Mouse (Mus musculus): ENCODE results near the gene Fyb2. TPM values are rescaled to one million over a fixed set of nuclear protein-coding genes. Genes with fewer than 3 reads are reported as not detected.

Gene Fyb2
- total RNA-seq (2021) = under 1 TPM in 1 of 2 experiments, not detected in 1; 0.10 TPM

DNA sequence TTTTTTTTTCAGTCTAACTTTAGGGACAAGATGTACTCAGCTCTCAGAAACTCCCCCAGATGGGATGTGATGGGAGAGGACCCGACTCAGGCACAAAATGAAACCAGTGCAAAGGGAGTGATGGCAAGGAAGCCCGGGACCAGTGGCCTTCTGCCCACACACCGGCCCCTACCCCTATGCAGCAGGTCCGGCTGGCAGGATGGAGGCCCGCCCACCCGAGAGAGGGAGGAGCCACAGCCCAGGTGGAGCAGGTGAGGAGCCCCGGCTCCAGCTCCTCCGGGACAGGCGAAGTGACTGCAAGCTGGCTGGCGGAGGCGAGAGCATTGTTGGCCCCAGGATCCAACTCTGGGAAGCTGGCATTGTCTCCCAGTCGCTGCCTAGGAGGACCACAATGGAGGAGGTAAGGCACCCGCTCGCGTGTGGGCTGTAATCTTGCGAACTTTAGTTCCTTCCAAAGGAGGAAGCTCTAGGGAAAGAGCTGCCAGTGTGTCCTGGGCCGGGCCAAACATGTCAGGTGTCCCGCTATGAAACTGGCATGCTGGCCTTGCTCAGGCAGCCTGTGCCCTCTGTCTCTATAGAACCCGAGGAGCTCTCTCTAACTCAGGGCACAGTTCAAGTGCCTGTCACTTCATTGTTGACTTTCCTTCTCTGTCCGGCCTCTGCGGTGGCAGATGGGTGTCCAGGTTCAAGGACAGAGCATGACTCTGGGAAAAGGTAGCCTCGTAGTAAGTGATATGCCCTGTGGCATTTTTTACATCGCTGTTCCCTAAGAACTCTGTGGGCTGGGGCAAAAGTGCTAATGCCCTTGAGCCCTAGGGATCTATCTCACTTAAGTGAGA is at the start of gene Fyb2:
Gene Fyb2 (plus strand): TSS at position 166 of the 839 bp plus-strand sequence.
- no peak for DNase-seq
- intact Hi-C loops (cut with DNase I) = loop anchor here (5.0 kb wide), 1 partner anchor 89 kb away; no protein-coding TSS in a partner anchor

DNA sequence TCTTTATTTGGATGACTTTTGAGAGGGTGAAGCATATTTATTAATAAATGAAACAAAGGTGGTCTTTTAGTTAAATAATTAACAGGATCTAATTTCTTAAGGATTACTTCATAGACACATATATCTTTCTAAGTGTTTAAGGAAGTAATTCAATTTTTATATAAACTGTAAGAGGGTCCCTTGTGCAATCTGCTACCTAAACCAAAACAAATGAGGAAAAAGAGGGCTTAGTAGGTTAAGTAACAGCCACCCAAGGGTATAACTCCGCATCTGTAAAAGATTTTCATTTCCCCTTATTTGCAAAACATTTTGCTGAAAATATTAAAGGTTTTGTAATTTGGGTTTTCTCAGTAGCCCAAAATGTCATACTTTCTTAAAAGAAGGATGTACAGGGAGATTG is 48.9 kb upstream of the Fyb2 start:
- no peak for DNase-seq
- intact Hi-C loops (cut with DNase I) = no loop called here

DNA sequence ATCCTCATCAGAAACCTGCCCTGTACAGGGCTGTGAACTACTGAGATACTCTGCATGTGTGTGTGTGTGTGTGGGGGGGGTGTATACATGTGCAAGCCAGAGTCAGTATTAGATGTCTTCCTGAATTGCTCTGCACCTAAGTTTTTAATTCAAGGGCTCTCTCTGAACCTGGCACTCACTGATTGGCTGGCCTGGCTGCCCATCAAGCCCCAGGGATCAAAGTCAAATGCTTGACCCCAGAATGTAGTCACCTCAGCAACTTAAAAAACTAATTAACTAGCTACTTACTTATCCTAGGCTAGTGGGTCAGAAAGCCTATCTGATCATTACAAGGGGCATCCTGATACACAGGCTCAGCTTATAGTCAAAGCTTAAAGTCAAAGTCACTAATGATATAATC is 43.7 kb upstream of the Fyb2 start:
- intact Hi-C loops (cut with DNase I) = no loop called here
- DNase-seq = no peak

DNA sequence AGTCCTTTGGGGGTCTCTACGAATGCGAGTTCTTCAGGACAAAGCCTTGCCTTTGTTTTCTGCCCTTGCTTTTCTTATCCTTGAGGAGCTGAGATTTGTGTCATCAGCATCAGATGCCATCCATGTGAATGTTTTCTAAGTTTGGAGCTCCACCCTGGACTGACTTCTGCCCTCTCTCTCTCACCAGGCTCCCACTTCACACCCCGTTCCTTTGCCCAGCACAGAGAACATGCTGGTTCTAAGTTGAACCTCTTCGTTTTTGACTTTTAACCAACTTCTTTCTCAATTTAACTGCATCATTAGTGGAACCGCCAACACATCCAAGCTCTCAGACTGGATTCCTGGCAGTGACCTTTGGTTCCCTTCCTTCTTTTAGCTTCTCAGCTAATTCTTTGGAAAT is 43.1 kb upstream of the Fyb2 start:
- no peak for DNase-seq
- intact Hi-C loops (cut with DNase I) = no loop called here

DNA sequence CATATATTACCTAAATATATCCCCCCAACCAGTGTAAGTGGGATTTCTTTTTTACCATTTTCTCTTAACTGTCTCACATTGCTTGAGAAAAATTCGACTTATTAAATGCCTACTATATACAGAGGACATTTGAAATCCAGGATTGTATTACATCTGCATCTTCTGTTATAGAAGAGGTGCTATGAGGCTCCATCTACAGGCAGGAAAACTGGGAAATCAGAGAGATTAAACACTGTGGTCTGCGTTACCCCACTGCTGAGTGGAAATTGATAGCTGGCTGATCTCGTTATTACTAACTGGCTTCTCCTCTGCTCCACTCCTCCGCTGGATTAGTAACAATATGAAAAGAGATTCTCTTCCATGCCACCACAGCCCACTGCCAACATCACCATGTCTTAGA is 37.4 kb upstream of the Fyb2 start:
- intact Hi-C loops (cut with DNase I) = no loop called here
- no peak for DNase-seq

DNA sequence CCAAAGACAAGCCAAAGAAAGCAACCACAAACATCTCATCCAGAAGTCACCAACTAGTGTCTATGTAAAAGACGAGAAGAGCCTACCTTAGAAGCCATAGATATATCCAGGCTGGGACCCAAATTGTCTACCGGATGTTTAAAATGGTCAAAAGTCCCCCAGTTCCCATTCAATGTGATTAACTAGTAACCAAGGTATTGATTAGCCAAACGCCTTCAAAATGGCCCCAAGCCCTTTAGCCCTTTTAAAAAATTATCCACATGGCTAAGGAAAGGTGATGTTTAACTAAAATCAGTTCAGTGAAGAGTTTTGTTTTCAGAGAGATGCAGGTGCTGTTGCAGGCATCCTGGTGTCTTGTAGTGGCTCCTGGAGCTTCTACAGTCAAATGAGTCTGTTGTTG is 36.9 kb upstream of the Fyb2 start, which contains the start of gene C8a:
Gene C8a (minus strand): TSS at position 76 of the 400 bp plus-strand sequence.
- no peak for DNase-seq
- intact Hi-C loops (cut with DNase I) = no loop called here

DNA sequence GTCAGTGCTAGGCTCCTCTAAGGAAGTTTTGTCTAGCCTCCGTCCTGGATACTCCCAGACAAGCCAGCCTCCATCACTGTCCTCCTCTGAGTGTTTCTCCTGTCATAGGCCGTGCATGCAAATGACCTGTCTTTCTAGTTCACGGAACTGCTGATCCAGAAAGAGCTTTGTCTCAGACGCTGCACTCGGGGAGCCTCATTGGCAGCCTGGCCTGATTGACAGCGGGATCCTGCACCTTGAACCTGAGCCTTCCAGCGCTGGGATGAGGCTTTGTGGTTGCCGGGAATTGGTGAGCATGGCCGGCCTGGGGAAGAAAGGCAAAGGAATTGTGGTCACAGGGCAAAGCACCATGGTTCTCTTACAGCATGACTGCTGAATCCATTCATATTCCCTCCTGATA is 25.8 kb upstream of the Fyb2 start:
- intact Hi-C loops (cut with DNase I) = no loop called here
- no peak for DNase-seq

DNA sequence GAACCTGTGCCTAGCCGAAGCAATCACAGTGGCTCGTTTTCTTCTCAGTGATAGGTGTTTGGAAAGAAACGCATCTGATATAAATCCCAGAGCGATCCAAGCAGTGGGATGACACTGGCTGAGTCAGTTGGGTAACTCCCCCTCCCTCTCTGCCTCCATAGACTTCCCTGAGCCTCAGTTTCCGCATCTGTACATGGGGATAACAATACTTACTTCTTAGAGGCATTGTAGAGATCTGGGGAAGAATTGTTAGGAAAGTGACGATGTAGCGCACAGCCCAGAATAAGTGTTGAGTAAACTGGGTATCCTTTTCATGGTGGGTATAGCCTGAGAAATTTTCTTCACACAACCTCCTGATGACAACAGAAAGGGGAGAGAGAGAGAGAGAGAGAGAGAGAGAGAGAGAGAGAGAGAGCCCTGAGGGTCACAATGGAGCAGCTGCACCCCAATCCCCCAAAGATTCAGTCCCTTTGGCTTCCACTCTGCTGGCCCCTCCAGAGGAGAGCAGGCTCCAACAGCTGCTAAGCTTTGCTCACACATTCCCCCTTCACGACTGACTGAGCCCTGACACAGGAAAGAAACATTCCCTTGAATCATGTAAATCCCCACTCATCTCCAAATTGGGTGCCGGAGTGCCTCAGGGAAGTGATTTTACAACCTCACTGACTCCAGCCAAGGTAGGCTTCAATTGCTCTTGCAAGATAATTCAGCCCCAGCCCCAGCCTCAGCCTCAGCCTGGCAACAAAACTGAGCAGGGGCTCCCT is 24.6 kb upstream of the Fyb2 start:
- no peak for DNase-seq
- intact Hi-C loops (cut with DNase I) = no loop called here

DNA sequence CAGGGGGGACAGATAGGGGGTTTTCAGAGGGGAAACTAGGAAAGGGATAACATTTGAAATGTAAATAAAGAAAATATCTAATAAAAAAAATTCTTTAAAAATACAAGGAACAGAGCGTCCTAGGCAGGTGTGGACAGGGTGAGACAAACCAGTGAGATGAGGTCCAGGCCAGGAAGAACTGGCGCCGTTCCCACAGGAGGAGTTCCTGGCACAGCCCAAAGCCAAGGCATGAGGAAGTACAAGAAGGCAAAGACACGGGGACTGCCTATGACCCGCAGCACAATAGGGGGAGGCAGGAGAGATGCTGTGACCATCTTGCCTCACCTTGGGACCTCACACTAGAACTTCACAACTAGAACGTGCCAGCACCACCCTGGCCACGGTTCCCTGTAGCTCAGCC is 21.5 kb upstream of the Fyb2 start:
- intact Hi-C loops (cut with DNase I) = loop anchor here (5.0 to 10.0 kb wide), 2 partner anchors 687 to 1034 kb away; no protein-coding TSS in a partner anchor
- DNase-seq = peak; percentile 47 to 49

DNA sequence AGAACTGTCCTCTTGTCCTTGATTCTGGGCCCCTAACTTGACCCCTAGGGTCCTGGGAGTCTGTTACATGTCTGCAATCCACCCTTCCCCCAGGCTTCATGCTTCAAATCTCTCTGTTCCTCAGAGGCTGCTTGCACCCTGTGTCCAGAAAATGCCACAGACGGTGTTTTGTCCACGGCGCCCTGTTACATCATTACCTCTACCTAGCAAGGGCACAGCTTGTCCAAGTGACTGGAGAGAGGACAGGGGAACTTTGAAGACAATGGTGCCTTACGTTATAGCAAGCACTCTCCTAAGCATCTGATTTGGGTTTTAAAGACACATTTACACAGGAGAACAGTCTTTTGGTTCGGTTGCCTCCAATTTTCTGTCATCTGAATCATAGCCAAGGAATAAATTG is 19.7 kb upstream of the Fyb2 start:
- DNase-seq = no peak
- intact Hi-C loops (cut with DNase I) = loop anchor here (5.0 to 10.0 kb wide), 2 partner anchors 689 to 1036 kb away; no protein-coding TSS in a partner anchor

DNA sequence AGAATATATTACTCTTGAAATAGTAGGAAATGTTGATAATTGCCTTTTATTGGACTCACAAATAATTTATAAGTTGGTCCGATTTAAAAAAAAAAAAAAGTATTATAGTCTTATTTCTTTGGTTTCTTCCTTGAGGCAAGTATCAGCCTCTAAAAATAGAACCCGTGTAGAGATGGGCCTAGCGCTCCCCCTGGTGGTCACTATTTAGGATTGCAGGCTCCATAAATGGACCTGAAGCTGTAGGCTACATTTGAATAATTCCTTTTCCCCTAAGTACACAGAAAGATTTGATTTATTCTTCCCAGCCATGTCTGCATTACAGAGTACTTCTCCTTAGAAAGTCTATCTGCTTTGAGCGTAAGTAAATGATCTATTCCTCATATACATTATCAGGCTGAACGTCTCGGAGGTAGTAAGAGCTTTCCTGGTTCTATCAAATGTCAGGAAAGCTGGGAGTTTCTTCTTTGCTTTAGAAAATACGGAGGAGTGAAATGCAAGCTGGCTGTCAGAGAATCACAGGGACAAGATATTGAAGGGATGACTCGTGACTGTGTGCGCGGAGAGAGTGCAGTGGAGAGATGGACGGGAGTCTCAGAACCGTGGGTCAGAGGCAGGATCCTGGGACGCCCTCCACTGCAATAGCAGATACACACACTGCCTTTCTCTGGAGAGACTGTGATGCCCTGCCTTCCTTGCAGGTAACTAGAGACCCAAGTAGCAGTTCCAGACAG is 19.1 kb upstream of the Fyb2 start:
- intact Hi-C loops (cut with DNase I) = loop anchor here (1.0 to 10.0 kb wide), 4 partner anchors 229 to 1037 kb away; no protein-coding TSS in a partner anchor
- DNase-seq = peak; percentile 40 to 63

DNA sequence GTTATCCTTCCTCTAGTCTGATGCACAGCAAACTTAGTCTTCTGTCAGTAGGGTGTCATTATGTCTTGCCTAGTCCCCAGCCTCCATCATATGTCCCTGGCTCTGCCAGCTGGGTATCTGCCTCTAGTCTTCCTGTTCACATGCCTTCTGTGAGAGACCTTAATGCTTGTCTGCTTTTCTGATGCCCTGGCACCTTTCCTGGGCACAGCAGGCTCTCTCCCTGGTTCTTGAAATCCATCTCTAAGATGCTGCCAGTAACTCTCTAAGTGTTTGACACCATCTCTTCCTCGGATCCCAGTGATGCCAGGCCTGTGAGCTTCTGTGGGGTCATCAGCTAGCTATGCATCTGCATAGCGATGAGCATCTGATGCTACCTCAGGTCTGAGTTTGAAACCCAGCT is 10.4 kb upstream of the Fyb2 start:
- intact Hi-C loops (cut with DNase I) = no loop called here
- DNase-seq = no peak

DNA sequence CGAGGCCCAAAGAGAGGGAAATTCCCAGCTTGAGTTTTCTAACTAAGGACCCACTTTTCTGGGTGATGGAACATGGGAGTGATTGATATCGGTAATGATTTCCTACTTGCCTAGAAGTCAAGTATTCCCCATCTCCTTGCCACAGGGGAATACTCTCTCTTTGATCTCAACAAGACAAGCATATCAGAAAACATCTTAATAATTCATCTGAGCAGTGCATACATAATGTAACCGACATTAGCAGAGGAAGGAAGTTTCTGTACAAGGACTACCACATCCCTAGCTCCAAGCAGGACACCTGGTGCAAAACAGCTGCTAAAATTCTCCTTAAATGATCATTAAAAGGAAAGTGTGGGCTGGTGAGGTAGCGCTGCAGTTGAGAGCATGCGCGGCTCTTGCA is 8.2 kb upstream of the Fyb2 start:
- intact Hi-C loops (cut with DNase I) = no loop called here
- DNase-seq = no peak

DNA sequence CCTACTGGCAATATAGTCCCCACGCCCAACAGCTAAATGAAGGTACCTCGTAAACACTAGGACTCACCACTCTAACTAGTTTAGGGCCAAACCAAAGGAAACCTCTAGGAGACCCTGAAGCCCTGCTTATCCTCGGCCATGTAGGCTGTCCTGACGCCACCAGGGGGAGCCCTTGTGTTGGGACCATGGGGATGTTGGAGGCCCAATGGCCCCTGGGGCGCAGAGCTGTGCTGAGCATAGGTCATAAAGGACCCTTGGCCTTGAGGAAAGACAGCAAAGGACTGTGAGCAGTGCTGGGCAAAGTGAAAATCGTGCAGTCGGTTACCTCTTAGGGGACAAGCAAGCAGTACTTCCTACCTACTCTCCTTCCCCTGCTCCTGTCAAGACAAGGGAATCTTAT is 1.6 kb upstream of the Fyb2 start:
- DNase-seq = peak; percentile 71 to 84
- intact Hi-C loops (cut with DNase I) = loop anchor here (1.0 to 5.0 kb wide), 3 partner anchors 91 to 1315 kb away; no protein-coding TSS in a partner anchor

DNA sequence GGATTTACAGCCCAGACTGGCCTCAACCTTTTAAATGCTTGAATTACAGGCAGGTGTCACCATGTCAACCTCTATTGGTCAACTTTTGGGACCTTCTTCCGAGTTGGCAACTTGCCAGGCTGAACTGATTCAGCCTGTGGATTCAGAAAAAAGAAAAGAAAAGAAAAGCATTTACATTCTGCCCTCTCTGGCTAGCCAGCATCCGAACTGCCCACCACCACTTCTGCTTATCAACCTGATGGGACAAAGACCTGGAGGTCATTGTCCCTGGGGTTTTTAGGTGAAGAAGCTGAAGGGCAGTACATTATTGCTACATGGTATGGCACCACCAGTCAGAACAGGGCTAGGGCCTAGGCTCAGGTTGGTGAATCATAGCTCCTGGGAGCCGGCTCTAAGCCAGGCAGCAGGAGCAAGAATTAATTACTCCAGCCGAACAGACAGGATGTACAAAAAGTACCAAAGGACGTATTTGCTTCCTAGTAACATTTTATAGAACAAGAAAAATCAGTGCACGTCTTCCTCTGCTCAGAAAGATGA is 1.5 kb downstream of the Fyb2 start:
- intact Hi-C loops (cut with DNase I) = loop anchor here (5.0 kb wide), 1 partner anchor 88 kb away; no protein-coding TSS in a partner anchor

DNA sequence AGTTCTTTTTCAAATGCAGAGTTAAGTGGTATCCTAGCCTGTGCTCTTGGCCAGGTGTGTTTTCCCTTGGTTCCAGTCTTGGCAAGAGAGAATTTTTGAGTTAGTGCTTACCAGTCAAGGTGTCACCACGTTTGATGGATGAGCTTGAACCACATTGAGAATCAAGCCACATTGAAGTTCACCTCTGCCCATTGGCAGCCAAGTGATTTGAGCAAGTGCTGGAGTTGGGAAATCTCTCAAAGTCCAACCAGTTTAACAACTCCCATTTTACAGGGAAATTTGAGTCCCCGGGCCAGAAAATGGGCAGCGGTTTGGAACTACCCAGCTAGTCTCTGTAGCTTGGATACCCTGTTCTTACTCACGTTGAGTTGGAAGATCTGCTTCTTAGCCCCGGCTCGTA is 4.8 kb downstream of the Fyb2 start:
- intact Hi-C loops (cut with DNase I) = no loop called here

More for the DNA sequence above, 1.5 kb downstream of the Fyb2 start:
- no peak for DNase-seq

DNA sequence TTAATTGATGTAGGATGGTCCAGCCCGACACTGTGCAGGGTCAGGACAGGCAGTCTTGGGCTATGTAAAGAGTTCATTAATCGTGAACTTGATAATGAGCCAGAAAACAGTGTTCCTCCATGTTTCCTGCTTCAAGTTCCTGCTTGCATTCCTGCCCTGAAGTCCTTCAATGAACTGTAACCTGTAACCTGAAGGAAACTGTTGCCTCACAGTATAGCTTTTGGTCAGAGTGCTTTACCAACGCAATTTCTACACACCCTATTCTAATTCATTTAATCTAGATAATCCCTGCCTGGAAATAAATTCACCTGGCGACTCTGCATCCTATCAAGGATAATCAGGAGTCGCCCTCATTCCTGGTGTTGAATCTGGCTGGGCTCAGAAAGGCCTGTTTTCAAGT is 12.1 kb downstream of the Fyb2 start:
- no peak for DNase-seq
- intact Hi-C loops (cut with DNase I) = no loop called here

More for the DNA sequence above, 4.8 kb downstream of the Fyb2 start:
- no peak for DNase-seq

DNA sequence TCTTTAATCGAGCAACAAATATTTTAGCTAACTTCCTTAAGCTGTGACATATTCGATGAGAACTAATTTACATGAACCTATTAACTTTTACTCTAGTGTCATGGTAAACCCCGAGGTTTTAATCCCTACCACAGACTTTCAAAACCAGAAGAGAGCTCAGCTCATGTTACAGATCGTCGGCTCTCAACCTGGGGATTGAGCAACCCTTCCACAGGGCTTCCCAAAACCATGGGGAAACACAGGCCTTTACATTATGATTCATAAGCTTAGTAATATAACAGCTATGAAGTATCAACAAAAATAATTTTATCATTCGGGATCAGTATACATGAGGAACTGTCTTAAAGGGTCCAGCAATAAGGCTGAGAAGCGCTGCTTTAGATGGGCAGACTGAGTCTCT is 15.9 kb downstream of the Fyb2 start:
- intact Hi-C loops (cut with DNase I) = no loop called here
- no peak for DNase-seq

DNA sequence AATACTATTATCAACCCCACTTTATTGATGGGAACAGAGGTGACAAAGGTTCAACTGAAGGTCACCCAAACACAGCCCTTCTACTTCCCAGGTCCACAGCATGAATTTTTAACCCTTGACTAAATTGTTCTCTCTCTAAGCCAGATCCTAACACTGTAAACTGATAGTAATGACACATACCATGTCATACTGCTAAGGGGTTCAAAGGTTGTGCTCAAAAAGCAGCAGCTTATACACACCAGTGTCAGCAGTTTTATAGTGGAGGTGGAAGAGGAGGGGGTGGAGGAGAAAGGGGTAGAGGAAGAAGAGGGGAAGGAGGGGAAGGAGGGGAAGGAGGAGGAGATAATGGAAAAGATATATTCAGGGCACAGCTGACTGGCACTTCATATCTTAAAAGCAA is 20.4 kb downstream of the Fyb2 start:
- DNase-seq = no peak
- intact Hi-C loops (cut with DNase I) = no loop called here

DNA sequence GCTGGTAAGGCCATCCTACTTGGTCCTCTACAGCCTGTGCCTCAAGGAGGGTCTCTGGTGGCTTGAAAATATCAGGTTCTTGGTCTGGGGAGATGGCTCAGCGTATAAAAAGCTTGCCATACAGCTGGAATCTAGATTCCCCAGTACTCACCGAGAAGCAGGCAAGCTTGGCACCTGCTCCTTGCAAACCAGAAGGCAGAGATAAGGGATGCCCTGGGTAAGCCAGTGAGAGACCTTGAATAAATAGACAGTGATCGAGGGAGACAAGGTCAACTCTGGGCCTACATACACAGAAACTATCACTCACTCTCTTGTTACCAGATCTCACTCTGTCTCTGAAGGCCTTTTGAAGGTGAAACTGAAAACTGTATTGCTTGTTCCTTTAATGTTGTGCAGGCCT is 21.7 kb downstream of the Fyb2 start:
- DNase-seq = no peak
- intact Hi-C loops (cut with DNase I) = no loop called here

DNA sequence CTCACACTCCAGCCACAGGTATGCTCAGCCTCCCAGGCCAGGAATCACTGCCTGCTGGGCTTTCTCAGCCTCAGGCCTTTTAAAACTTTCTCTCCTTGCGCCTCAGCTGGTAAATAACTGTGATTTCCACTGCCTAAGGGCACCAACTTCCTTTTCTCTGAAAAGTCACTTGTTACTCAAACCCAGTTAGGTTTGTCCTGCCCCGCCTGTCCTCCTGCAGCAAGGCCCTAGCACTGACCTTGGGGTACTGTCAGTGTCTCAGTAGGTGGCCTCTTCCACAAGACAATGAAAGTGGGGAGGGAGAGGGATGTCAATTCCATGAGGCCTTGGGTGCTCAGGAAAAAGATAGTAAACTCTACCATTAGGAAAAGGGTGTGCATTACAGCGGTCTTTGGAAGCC is 22.2 kb downstream of the Fyb2 start:
- no peak for DNase-seq
- intact Hi-C loops (cut with DNase I) = no loop called here

Data from heart, postnatal 10 days (tissue).